Mouse (Mus musculus): Measurements from ENCODE around the gene Gm8857. TPM values are rescaled to one million over a fixed set of nuclear protein-coding genes. Genes with fewer than 3 reads are reported as not detected.
"Not testable (repeated sequence)": the region's sequence is repeated elsewhere in the genome, so short reads cannot be mapped to it uniquely, and the experiment has no call there.

Gm8857 gene
- polyA plus RNA-seq (2014; fragmentation: Nextera tagmentation; extraction: Ambion mirVana) = not detected in 2 replicates

DNA sequence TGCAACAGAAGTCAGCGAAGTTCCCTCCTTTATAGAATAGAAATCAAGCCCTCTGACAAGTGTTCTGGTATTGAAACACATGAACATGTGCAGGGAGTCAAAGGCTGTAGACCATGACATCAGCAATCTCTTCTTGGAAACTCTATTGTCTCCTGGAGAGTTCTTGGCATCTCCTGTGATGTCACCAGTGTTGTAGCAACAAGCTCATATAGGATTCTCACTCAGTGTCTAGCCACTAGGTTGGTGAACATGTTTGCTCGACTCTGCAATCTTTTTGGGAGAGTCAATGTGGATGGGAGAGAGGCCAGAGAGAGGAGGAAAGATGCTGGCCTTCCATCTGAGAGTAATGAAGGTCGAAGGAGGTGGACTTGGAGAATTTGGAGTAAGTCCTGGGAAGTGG is at the start of gene Gm8857, which contains the start of gene Gm8871:
TSS of gene Gm8857 (plus strand) at position 303 of the 400 bp plus-strand sequence.
TSS of gene Gm8871 (plus strand) at position 301 of the 400 bp plus-strand sequence.
- H3K4me3 ChIP-seq (ENCODE audit: low read depth, low read length); H3K27me3 ChIP-seq (ENCODE audit: insufficient read depth, low read length); DNase-seq; H3K9me3 ChIP-seq (ENCODE audit: low read depth, low read length); H3K9ac ChIP-seq; H3K4me2 ChIP-seq; H3K4me1 ChIP-seq (ENCODE audit: insufficient read depth); ATAC-seq (ENCODE audit: insufficient read depth); H3K27ac ChIP-seq (ENCODE audit: low read depth); H3K36me3 ChIP-seq (ENCODE audit: insufficient read depth): not testable (repeated sequence)
- 47% methylated on average over 2 of the region's 3 CpGs for WGBS

DNA sequence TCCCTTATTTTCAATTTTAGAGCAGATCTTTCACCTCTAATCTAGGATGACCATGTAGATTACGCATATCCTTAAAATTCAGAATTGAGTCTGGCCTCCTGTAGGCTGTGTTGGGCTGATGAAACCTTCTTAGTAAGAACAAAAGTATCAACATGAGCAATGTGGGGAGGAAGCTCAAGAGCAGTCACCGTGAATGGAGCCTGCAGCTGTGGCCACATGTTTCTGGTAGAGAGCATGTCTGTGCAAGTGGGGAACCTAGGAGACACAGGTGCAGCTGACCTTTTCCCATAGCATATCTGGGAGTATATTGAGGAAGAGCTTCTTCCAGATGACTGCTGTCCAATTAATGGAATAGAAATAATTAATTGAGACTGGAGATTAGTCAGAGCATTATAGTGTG is 5.9 kb downstream of the Gm8857 start:
- H3K36me3 ChIP-seq (ENCODE audit: insufficient read depth); ATAC-seq (ENCODE audit: insufficient read depth); H3K9ac ChIP-seq; H3K27ac ChIP-seq (ENCODE audit: low read depth); H3K9me3 ChIP-seq (ENCODE audit: low read depth, low read length); H3K4me1 ChIP-seq (ENCODE audit: insufficient read depth); H3K4me3 ChIP-seq (ENCODE audit: low read depth, low read length); DNase-seq; H3K27me3 ChIP-seq (ENCODE audit: insufficient read depth, low read length); H3K4me2 ChIP-seq: not testable (repeated sequence)
- 77% methylated on average over 2 of the region's 2 CpGs for WGBS

DNA sequence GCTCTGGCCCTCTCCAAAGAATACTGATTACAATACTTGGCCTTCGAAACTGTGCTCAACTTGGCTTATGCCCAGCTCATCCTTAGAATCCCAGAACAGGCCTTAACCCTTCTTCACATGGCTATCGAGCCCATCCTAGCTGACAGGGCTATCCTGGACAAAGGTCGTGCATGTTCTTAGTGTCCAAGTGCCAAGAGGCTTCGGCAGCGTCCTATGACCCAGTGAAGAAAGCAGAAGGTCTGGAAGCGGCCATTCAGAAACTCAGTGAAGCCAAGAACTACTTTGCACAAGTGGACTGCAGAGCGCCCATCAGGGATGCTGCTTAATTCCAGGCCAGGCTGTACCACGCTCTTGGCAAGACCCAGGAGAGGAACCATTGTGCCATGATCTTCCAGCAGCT is 10.4 kb downstream of the Gm8857 start:
- H3K27me3 ChIP-seq (ENCODE audit: insufficient read depth, low read length); H3K4me2 ChIP-seq; H3K4me1 ChIP-seq (ENCODE audit: insufficient read depth); DNase-seq; H3K9ac ChIP-seq; H3K4me3 ChIP-seq (ENCODE audit: low read depth, low read length); H3K9me3 ChIP-seq (ENCODE audit: low read depth, low read length); H3K36me3 ChIP-seq (ENCODE audit: insufficient read depth); H3K27ac ChIP-seq (ENCODE audit: low read depth); ATAC-seq (ENCODE audit: insufficient read depth): not testable (repeated sequence)
- 80% methylated on average over 5 of the region's 8 CpGs for WGBS

Other genes with a start within 250 kb of the Gm8857 start
- gene Gm8871, start within 50 bp of the Gm8857 start, polyA plus RNA-seq (2014; fragmentation: Nextera tagmentation; extraction: Ambion mirVana) = not detected in 2 replicates
- gene Gm8879, start 179.8 kb downstream of the Gm8857 start, polyA plus RNA-seq (2014; fragmentation: Nextera tagmentation; extraction: Ambion mirVana) = not detected in 2 replicates
- not detected in 2 replicates for gene Gm5861, start 235.3 kb downstream of the Gm8857 start, polyA plus RNA-seq (2014; fragmentation: Nextera tagmentation; extraction: Ambion mirVana)

Data from lung, embryonic 14.5 days (tissue).